Mouse (Mus musculus) embryonic facial prominence, embryonic 12.5 days (tissue): ENCODE measurements around the gene Ogfod1. TPM values are rescaled to one million over a fixed set of nuclear protein-coding genes. Genes with fewer than 3 reads are reported as not detected.
A peak's percentile ranks its signal among the peaks of the same experiment; 100 is the strongest.
"Not testable (repeated sequence)": the region's sequence is repeated elsewhere in the genome, so short reads cannot be mapped to it uniquely, and the experiment has no call there.

Source experiments
- ATAC-seq: fragments of 200-750 bp; cut with Nextera tagmentation; 2 replicates; pipeline ENCODE4 v1.8.0; 2017; ENCODE audit not compliant: insufficient number of reproducible peaks, insufficient read depth, low FRiP score, low TSS enrichment
- H3K27ac ChIP-seq: fragments of 300-500 bp; sonication (generic); 2 replicates; pipeline ENCODE4 v1.5.1; 2016; ENCODE audit warnings: mild to moderate bottlenecking
- H3K27me3 ChIP-seq: fragments of 300-500 bp; sonication (generic); 2 replicates; pipeline ENCODE4 v1.6.1; 2016; ENCODE audit warnings: mild to moderate bottlenecking, moderate library complexity
- H3K36me3 ChIP-seq: fragments of 300-500 bp; sonication (generic); 2 replicates; pipeline ENCODE4 v1.6.1; 2016; ENCODE audit warnings: mild to moderate bottlenecking
- H3K4me1 ChIP-seq: fragments of 300-500 bp; sonication (generic); 2 replicates; pipeline ENCODE4 v1.6.1; 2016
- H3K4me2 ChIP-seq: fragments of 300-500 bp; sonication (generic); replicated peaks from 2 replicates; pipeline ENCODE4 v1.6.1; 2016; ENCODE audit warnings: mild to moderate bottlenecking, moderate library complexity
- H3K4me3 ChIP-seq: fragments of 300-500 bp; sonication (generic); 2 replicates; pipeline ENCODE4 v1.5.1; 2016; ENCODE audit warnings: mild to moderate bottlenecking
- H3K9ac ChIP-seq: fragments of 300-500 bp; sonication (generic); 2 replicates; pipeline ENCODE4 v1.6.1; 2016; ENCODE audit warnings: mild to moderate bottlenecking, moderate library complexity
- H3K9me3 ChIP-seq: fragments of 300-500 bp; sonication (generic); 2 replicates; pipeline ENCODE4 v1.6.1; 2016; ENCODE audit warnings: mild to moderate bottlenecking, moderate library complexity
- WGBS: fragments of 180-500 bp; shearing (Covaris S2); methylation state at CpG from one replicate; pipeline ENCODE4 v1.1.7; 2016; 5-methylcytosine and 5-hydroxymethylcytosine counted together
- polyA plus RNA-seq: library from polyadenylated mRNA; unstranded; fragments of >200 nt; fragmentation: Nextera tagmentation; extraction: Ambion mirVana; gene quantifications from 2 replicates; pipeline ENCODE4 v1.2.1, GENCODE M21; 2016

Ogfod1 gene
- polyA plus RNA-seq, 1 experiment from 2014 or later: 15.6 TPM

GRCm38 (mm10) chr8:94029701-94030100, 7.3 kb upstream of the Ogfod1 start:
- no peak overlapping the region for H3K4me2 ChIP-seq
- H3K4me1 ChIP-seq: peaks cover 8% of the 10 kb centered on the region; the same call in 1 of the 2 replicates
- ATAC-seq: no peak
- H3K27me3 ChIP-seq: no peaks in the 10 kb centered on the region
- H3K9ac ChIP-seq: no peak overlapping the region
- WGBS: 93% methylated on average over 9 of the region's 9 CpGs
- no peak overlapping the region for H3K27ac ChIP-seq
- no peaks in the 10 kb centered on the region for H3K9me3 ChIP-seq
- H3K36me3 ChIP-seq: peaks cover 54% of the 10 kb centered on the region
- H3K4me3 ChIP-seq: no peak overlapping the region

DNA sequence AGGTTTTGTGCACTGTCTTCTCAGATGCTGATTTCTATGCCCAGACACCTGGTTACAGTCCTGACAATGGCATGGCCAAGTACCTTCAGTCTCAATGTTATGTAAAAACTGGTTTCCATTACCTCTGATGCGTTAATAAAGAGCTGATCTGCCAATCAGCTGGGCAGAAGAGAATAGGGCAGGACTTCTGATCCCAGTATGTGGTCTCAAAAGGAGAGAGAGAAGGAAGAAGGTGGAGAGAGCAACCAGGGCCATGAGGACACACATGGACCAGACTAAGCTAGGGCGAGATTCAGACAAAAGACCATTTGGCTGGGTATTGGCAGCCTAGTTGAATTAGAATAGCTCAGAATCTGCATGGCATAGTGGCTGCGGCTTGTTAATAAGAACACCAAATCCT, 3.4 kb upstream of the Ogfod1 start:
- ATAC-seq: no peak
- no peaks in the 10 kb centered on the region for H3K9me3 ChIP-seq
- H3K36me3 ChIP-seq: peaks cover 21% of the 10 kb centered on the region
- H3K27ac ChIP-seq: no peak overlapping the region
- no peak overlapping the region for H3K4me2 ChIP-seq
- H3K4me3 ChIP-seq: no peak overlapping the region
- no peak overlapping the region for H3K9ac ChIP-seq
- peaks cover 23% of the 10 kb centered on the region for H3K4me1 ChIP-seq
- H3K27me3 ChIP-seq: no peaks in the 10 kb centered on the region
- 77% methylated on average over 3 of the region's 3 CpGs for WGBS

DNA sequence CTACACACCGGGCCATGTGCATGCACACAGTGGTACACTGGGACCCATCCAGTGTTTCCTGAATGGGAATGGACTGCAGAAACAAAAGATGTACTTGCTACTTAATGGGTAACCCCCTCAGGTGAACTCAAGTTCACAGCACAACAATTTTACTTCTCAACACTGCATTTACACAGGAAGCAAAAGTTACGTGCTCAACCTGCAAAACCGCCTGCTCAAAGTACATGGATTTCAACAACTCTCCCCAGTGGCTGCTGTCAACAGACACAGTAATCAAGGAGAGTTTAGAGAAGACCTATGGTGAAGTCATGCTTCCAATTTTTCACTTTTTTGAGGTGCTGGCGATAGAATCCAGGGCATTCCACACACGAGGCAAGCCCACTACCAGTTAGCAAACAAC, 1.8 kb upstream of the Ogfod1 start:
- Histone ChIP-seq H3K9ac (peak overlapping the region; percentile 30; the same call in 1 of the 2 replicates), H3K27me3 (no peaks in the 10 kb centered on the region), H3K27ac (no peak overlapping the region), H3K9me3 (no peaks in the 10 kb centered on the region), H3K4me3 (peak overlapping the region; percentile 18), H3K4me2 (peak overlapping the region; percentile 85), H3K4me1 (peaks cover 23% of the 10 kb centered on the region), H3K36me3 (peaks cover 5% of the 10 kb centered on the region)
- no peak for ATAC-seq
- WGBS: 60% methylated on average over 5 of the region's 5 CpGs

- H3K9me3 ChIP-seq, H3K36me3 ChIP-seq, H3K27me3 ChIP-seq: not testable (repeated sequence)
- H3K4me3 ChIP-seq: peak overlapping the region; percentile 70
- peak; percentile 91 for ATAC-seq
- H3K27ac ChIP-seq: peak overlapping the region; percentile 69
- peak overlapping the region; percentile 60 for H3K9ac ChIP-seq
- under 1% methylated on average over 25 of the region's 32 CpGs for WGBS
- peak overlapping the region; percentile 85 for H3K4me2 ChIP-seq
- peaks cover 23% of the 10 kb centered on the region for H3K4me1 ChIP-seq
Observed at GRCm38 (mm10) chr8:94036541-94036940, 457 bp upstream of the Ogfod1 start.

DNA sequence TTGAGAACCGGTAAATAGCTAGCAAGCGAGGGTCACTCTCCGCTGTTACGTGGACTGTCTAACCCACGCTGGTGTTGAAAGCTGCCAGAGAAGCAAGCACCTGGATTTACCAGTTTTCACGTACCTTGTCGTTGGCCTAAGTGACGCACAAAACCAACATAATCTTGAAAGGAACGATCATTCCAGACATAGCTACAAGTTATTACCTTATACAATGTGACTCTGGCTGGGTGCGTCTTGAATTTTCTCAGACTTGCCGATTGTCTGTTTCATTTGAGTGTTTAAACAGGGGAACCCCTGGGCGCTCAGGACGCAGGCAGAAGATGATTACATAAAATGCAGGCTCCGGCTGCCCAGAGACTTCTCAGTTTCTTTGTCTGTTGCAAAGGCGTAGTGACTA, 808 bp downstream of the Ogfod1 start:
- 9% methylated on average over 15 of the region's 15 CpGs for WGBS
- peaks cover 23% of the 10 kb centered on the region for H3K4me1 ChIP-seq
- H3K36me3 ChIP-seq: no peaks in the 10 kb centered on the region
- H3K4me3 ChIP-seq: peak overlapping the region; percentile 70
- no peak overlapping the region for H3K27ac ChIP-seq
- H3K9me3 ChIP-seq: no peaks in the 10 kb centered on the region
- no peak for ATAC-seq
- H3K27me3 ChIP-seq: no peaks in the 10 kb centered on the region
- H3K4me2 ChIP-seq: peak overlapping the region; percentile 79
- H3K9ac ChIP-seq: peak overlapping the region; percentile 61

- H3K4me3 ChIP-seq: no peak overlapping the region
- no peak for ATAC-seq
- 81% methylated on average over 2 of the region's 2 CpGs for WGBS
- H3K27ac ChIP-seq: no peak overlapping the region
- no peaks in the 10 kb centered on the region for H3K27me3 ChIP-seq
- no peak overlapping the region for H3K4me2 ChIP-seq
- no peaks in the 10 kb centered on the region for H3K4me1 ChIP-seq
- no peaks in the 10 kb centered on the region for H3K9me3 ChIP-seq
- H3K36me3 ChIP-seq: peaks cover 3% of the 10 kb centered on the region; the same call in 1 of the 2 replicates
- H3K9ac ChIP-seq: no peak overlapping the region
Observed at GRCm38 (mm10) chr8:94047845-94048244, 10.8 kb downstream of the Ogfod1 start.

DNA sequence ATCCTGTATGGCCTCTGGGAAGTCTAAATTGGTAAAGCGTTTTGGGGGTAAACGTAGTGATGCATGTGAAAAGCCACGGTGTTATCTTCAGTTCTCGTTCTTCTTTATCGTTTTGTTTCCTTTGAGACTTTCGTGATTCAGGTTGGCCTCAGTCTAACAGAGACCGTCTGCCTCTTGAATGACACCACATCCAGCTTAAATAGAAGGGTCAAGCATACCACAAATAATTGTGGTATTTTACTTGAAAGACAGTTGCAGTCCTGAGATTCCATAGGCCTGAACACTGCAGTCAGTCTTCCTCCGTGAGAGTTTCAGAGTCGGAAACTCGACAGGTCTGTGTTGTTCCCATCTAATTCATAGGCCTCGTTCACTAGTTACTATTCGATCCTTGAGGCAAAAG, 15.7 kb downstream of the Ogfod1 start:
- no peaks in the 10 kb centered on the region for H3K27me3 ChIP-seq
- no peak overlapping the region for H3K9ac ChIP-seq
- H3K27ac ChIP-seq: no peak overlapping the region
- peaks cover 3% of the 10 kb centered on the region; the same call in 1 of the 2 replicates for H3K36me3 ChIP-seq
- no peak for ATAC-seq
- 83% methylated on average over 12 of the region's 12 CpGs for WGBS
- H3K4me2 ChIP-seq: no peak overlapping the region
- H3K4me1 ChIP-seq: no peaks in the 10 kb centered on the region
- H3K9me3 ChIP-seq: no peaks in the 10 kb centered on the region
- no peak overlapping the region for H3K4me3 ChIP-seq

- Histone ChIP-seq H3K27me3 (no peaks in the 10 kb centered on the region), H3K4me2 (no peak overlapping the region), H3K9ac (no peak overlapping the region), H3K4me1 (no peaks in the 10 kb centered on the region), H3K27ac (no peak overlapping the region), H3K36me3 (peaks cover 18% of the 10 kb centered on the region; the same call in 1 of the 2 replicates), H3K4me3 (no peak overlapping the region), H3K9me3 (no peaks in the 10 kb centered on the region)
- no peak for ATAC-seq
- WGBS: 61% methylated on average over 6 of the region's 6 CpGs
Observed at GRCm38 (mm10) chr8:94057157-94057854, 20.3 kb downstream of the Ogfod1 start.

DNA sequence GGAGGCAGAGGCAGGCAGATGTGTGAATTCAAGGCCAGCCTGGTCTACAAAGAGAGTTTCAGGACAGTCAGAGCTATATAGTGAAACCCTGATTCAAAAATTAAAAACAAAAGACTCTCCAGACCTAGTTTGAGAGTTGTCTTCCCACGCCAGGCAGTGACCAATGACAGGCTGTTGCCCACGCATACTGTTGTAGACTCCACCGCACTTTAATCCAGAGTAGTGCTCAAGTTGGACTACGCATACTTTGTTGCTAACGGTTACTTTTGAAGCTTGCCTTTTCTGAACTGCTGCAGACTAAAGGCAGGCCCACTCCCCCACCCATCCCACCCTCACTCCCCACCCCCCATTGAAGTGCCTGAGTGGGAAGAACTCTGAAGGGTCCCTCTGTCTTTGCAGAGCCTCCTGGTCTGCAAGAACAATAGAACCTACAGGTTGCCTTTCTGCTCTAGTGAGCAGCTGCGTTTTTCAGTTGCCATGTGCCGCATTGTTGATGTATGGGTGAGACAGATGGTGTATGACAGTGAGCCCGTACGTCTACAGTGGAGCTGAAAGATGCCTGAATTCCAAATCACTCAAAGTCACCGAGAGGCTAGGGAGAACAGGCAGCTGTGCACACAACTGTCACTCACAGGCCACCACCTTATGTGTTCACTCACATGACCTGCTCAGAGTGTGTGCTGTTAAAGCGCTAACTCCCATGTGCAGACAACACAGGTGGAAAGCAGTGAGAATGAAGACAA, 29.3 kb downstream of the Ogfod1 start:
- WGBS: 77% methylated on average over 11 of the region's 11 CpGs
- H3K36me3 ChIP-seq: peaks cover 32% of the 10 kb centered on the region
- H3K27ac ChIP-seq: no peak overlapping the region
- no peak overlapping the region for H3K9ac ChIP-seq
- H3K4me2 ChIP-seq: no peak overlapping the region
- H3K4me3 ChIP-seq: no peak overlapping the region
- no peaks in the 10 kb centered on the region for H3K27me3 ChIP-seq
- H3K4me1 ChIP-seq: no peaks in the 10 kb centered on the region
- no peaks in the 10 kb centered on the region for H3K9me3 ChIP-seq
- ATAC-seq: peak; percentile 77

GRCm38 (mm10) chr8:94068793-94069192, 31.8 kb downstream of the Ogfod1 start:
- no peaks in the 10 kb centered on the region for H3K9me3 ChIP-seq
- H3K4me3 ChIP-seq: no peak overlapping the region
- no peak overlapping the region for H3K4me2 ChIP-seq
- peaks cover 19% of the 10 kb centered on the region for H3K36me3 ChIP-seq
- no peak overlapping the region for H3K9ac ChIP-seq
- 93% methylated on average over 7 of the region's 7 CpGs for WGBS
- H3K27me3 ChIP-seq: no peaks in the 10 kb centered on the region
- no peak for ATAC-seq
- no peaks in the 10 kb centered on the region for H3K4me1 ChIP-seq
- H3K27ac ChIP-seq: no peak overlapping the region

DNA sequence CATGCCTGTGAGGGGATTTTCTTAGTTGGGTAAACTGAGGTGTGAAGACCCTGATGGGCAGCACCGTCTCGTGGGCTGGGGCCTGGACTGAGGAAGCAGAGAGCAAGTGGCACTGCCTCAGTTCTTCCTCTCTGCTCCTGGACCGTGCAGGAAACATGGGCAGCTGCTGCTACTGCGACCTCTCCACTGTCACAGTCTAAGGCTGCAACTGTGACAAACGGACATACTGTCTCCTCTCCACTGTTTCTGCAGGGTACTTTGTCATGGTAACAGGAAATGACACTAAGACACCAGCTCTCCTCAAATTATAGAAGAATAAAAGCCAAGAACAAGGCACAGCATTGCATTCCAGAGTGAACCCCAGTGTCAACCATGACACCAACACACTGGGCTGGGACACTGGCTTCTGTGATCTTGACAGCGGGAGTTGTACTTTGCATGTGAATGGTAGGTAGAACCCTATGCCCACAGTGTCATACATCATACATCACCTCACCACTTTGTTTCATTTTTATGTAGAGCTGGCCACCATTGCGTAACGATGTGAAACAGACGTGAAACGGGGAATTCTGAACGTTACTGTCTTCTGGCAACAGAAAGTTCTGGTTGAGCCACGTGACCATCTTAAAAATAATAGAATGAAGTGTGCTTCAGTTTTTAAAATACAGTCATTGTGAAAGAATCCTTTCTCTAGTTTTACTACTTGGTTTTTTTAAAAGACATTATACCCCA, 39.6 kb downstream of the Ogfod1 start:
- ATAC-seq: no peak
- no peaks in the 10 kb centered on the region for H3K27me3 ChIP-seq
- no peaks in the 10 kb centered on the region for H3K4me1 ChIP-seq
- H3K9me3 ChIP-seq: no peaks in the 10 kb centered on the region
- no peak overlapping the region for H3K4me2 ChIP-seq
- H3K9ac ChIP-seq: no peak overlapping the region
- 87% methylated on average over 12 of the region's 12 CpGs for WGBS
- H3K36me3 ChIP-seq: no peaks in the 10 kb centered on the region
- no peak overlapping the region for H3K27ac ChIP-seq
- no peak overlapping the region for H3K4me3 ChIP-seq
